In the genomic region with DNA sequence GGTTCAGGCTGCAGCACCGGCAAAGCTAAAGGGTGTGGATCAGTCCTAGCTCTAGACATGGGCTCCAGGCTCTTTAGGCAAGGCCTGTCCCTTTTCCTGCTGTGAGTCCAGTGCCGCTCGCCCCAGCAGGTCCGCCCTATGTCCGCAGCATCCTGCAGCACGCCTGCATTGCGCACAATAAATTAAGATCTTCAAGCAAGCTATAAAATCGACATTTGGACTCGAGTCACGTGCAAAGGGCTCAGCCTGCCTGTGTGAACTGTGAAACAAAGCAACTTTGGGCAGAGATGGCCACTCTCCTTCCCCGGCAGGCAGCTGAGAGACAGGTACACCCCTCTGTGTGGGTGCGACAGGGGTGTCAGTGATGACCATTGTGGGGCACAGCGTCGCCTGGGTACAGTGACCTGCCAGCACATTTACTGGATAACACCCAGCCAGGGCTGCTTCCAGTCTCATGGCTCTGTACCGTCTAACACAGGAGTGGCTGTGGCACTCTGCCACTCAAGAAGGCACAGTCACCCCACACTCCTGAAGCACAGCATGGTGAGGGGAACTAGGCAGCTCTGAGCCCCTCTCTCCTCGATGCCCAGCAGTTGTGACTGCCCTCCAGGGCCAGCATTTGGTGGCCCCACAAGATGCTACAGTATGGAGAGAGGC, we compare ENCODE assay signal across 32 mouse cellular contexts. TPM values are rescaled to one million over a fixed set of nuclear protein-coding genes. Genes with fewer than 3 reads are reported as not detected.
"Had no signal": no experiment of that assay in that cellular context is flagged by ENCODE, and none has a peak within 500 bp of the region (broad histone marks: within the 10 kb centered on the region; RNA-seq: fewer than 3 reads in every experiment).

No protein-coding gene starts in this region.

- H3K4me2 ChIP-seq: limb, embryonic 12.5 days; limb, embryonic 13.5 days; limb, embryonic 15.5 days; liver, embryonic 11.5 days; liver, embryonic 12.5 days; liver, embryonic 13.5 days; liver, embryonic 15.5 days; lung, embryonic 14.5 days; lung, embryonic 15.5 days; midbrain, embryonic 11.5 days; midbrain, embryonic 12.5 days; midbrain, embryonic 13.5 days; midbrain, embryonic 15.5 days had no signal

- H3K27ac ChIP-seq: left cerebral cortex, adult 2 months; limb, embryonic 10.5 days; limb, embryonic 12.5 days; limb, embryonic 13.5 days; limb, embryonic 15.5 days; liver, embryonic 12.5 days; liver, embryonic 13.5 days; liver, embryonic 14.5 days; liver, embryonic 15.5 days; lung, embryonic 15.5 days; macrophage; midbrain, embryonic 10.5 days; midbrain, embryonic 12.5 days; midbrain, embryonic 13.5 days; midbrain, embryonic 15.5 days had no signal

- H3K9me3 ChIP-seq: limb, embryonic 10.5 days; limb, embryonic 13.5 days; limb, embryonic 15.5 days; liver, embryonic 12.5 days; liver, embryonic 13.5 days; liver, embryonic 15.5 days; lung, embryonic 15.5 days; midbrain, embryonic 10.5 days; midbrain, embryonic 12.5 days; midbrain, embryonic 13.5 days; midbrain, embryonic 15.5 days had no signal

- H3K4me1 ChIP-seq: limb, embryonic 10.5 days; limb, embryonic 12.5 days; limb, embryonic 13.5 days; limb, embryonic 15.5 days; liver, embryonic 12.5 days; liver, embryonic 13.5 days; liver, embryonic 15.5 days; lung, embryonic 15.5 days; megakaryocyte, embryonic 14.5 days; midbrain, embryonic 10.5 days; midbrain, embryonic 12.5 days; midbrain, embryonic 13.5 days; midbrain, embryonic 15.5 days had no signal

- H3K4me3 ChIP-seq: left cerebral cortex, adult 2 months; limb, embryonic 10.5 days; limb, embryonic 12.5 days; limb, embryonic 13.5 days; limb, embryonic 15.5 days; liver, embryonic 12.5 days; liver, embryonic 13.5 days; liver, embryonic 15.5 days; lung, embryonic 15.5 days; megakaryocyte, embryonic 14.5 days; midbrain, embryonic 10.5 days; midbrain, embryonic 12.5 days; midbrain, embryonic 13.5 days; midbrain, embryonic 15.5 days; myocyte had no signal

- H3K27me3 ChIP-seq: limb, embryonic 13.5 days; limb, embryonic 15.5 days; liver, embryonic 12.5 days; liver, embryonic 13.5 days; liver, embryonic 15.5 days; lung, embryonic 15.5 days; midbrain, embryonic 15.5 days had no signal

- DNase-seq: layer of hippocampus, postnatal 36 days; left cerebral cortex, postnatal 4 days; liver; liver, embryonic 13.5 days; liver, postnatal 0 days; lung, adult 18-20 months; lung, postnatal 10 days; lung, postnatal 14 days; lung, postnatal 36 days; lung, postnatal 4 days; midbrain, embryonic 14.5 days had no signal

- H3K36me3 ChIP-seq: limb, embryonic 10.5 days; limb, embryonic 12.5 days; limb, embryonic 13.5 days; limb, embryonic 15.5 days; liver, embryonic 12.5 days; liver, embryonic 13.5 days; liver, embryonic 15.5 days; lung, embryonic 15.5 days; midbrain, embryonic 10.5 days; midbrain, embryonic 12.5 days; midbrain, embryonic 13.5 days; midbrain, embryonic 15.5 days had no signal

- ATAC-seq: liver, embryonic 12.5 days; liver, postnatal 0 days; lung, postnatal 0 days; midbrain, embryonic 13.5 days; midbrain, embryonic 15.5 days; midbrain, embryonic 16.5 days had no signal

- H3K9ac ChIP-seq: limb, embryonic 12.5 days; limb, embryonic 13.5 days; limb, embryonic 15.5 days; liver, embryonic 12.5 days; liver, embryonic 13.5 days; liver, embryonic 14.5 days; liver, embryonic 15.5 days; liver, postnatal 0 days; lung, embryonic 14.5 days; lung, embryonic 15.5 days; midbrain, embryonic 12.5 days; midbrain, embryonic 13.5 days; midbrain, embryonic 15.5 days had no signal

RNA-seq across cellular contexts. Expression of a gene that starts 14.7 kb away (rescaled TPM):
- polyA plus RNA-seq: macrophage had no signal
